Mouse (Mus musculus): ENCODE measurements around the gene Lrwd1. TPM values are rescaled to one million over a fixed set of nuclear protein-coding genes. Genes with fewer than 3 reads are reported as not detected.
A peak's percentile ranks its signal among the peaks of the same experiment; 100 is the strongest.
"Not testable (repeated sequence)": the region's sequence is repeated elsewhere in the genome, so short reads cannot be mapped to it uniquely, and the experiment has no call there.

The Lrwd1 gene
- total and polyA plus RNA-seq, 3 experiments, result 16.6 to 92.6 (median 43.3) TPM

GRCm38 (mm10) chr5:136169626-136170511 lies 34.0 kb upstream of the Lrwd1 start:
- TF ChIP-seq CTCF (IDR thresholded peaks at IDR 0.05; ENCODE audit: low read depth, low read length) (no peak), TAL1 (conservative IDR thresholded peaks at IDR 0.05; ENCODE audit: low read depth, low read length) (no peak), GATA1 (IDR thresholded peaks at IDR 0.05; ENCODE audit: borderline replicate concordance, low read length) (no peak), POLR2AphosphoS5 (IDR thresholded peaks at IDR 0.05; ENCODE audit: insufficient replicate concordance, low read depth, low read length) (no peak), GATA2 (IDR thresholded peaks at IDR 0.05; ENCODE audit: borderline replicate concordance, low read depth, low read length) (no peak)
- H3K36me3 ChIP-seq (replicated peaks), result peaks cover 50% of the 10 kb centered on the region
- DNase-seq (ENCODE audit: low spot score), result peak; percentile 76
- ATAC-seq (ENCODE audit: extremely low read depth, insufficient number of reproducible peaks, low FRiP score, poor library complexity, severe bottlenecking), result peak; percentile 11; the same call in 1 of the 2 replicates
- peaks cover 7% of the 10 kb centered on the region for H3K9me3 ChIP-seq (replicated peaks)
- H3K4me1 ChIP-seq (ENCODE audit: insufficient read depth, low read depth, low read length), result peaks cover 71% of the 10 kb centered on the region
- peak overlapping the region; percentile 82 for H3K4me3 ChIP-seq (ENCODE audit: low read depth, low read length)
- no peaks in the 10 kb centered on the region for H3K27me3 ChIP-seq (ENCODE audit: insufficient read depth, low read length)

GRCm38 (mm10) chr5:136168071-136168470 lies 32.2 kb upstream of the Lrwd1 start:
- TF ChIP-seq CTCF (IDR thresholded peaks at IDR 0.05; ENCODE audit: low read depth, low read length) (peak; percentile 54), POLR2AphosphoS5 (IDR thresholded peaks at IDR 0.05; ENCODE audit: insufficient replicate concordance, low read depth, low read length) (no peak)
- Histone ChIP-seq H3K4me1 (ENCODE audit: insufficient read depth, low read depth, low read length) (peaks cover 67% of the 10 kb centered on the region), H3K9me3 (replicated peaks) (peaks cover 7% of the 10 kb centered on the region), H3K4me3 (ENCODE audit: low read depth, low read length) (no peak overlapping the region), H3K27me3 (ENCODE audit: insufficient read depth, low read length) (no peaks in the 10 kb centered on the region), H3K36me3 (replicated peaks) (peaks cover 59% of the 10 kb centered on the region)
- DNase-seq (ENCODE audit: low spot score) (no peak), ATAC-seq (ENCODE audit: extremely low read depth, insufficient number of reproducible peaks, low FRiP score, poor library complexity, severe bottlenecking) (no peak)

GRCm38 (mm10) chr5:136167296-136167695 lies 31.4 kb upstream of the Lrwd1 start:
- Histone ChIP-seq H3K4me1 (ENCODE audit: insufficient read depth, low read depth, low read length) (peaks cover 60% of the 10 kb centered on the region), H3K36me3 (replicated peaks) (peaks cover 67% of the 10 kb centered on the region), H3K9me3 (replicated peaks) (peaks cover 7% of the 10 kb centered on the region), H3K4me3 (ENCODE audit: low read depth, low read length) (no peak overlapping the region), H3K27me3 (ENCODE audit: insufficient read depth, low read length) (no peaks in the 10 kb centered on the region)
- DNase-seq (ENCODE audit: low spot score) (no peak), ATAC-seq (ENCODE audit: extremely low read depth, insufficient number of reproducible peaks, low FRiP score, poor library complexity, severe bottlenecking) (no peak)
- TF ChIP-seq GATA1 (IDR thresholded peaks at IDR 0.05; ENCODE audit: borderline replicate concordance, low read length) (no peak), GATA2 (IDR thresholded peaks at IDR 0.05; ENCODE audit: borderline replicate concordance, low read depth, low read length) (no peak), TAL1 (conservative IDR thresholded peaks at IDR 0.05; ENCODE audit: low read depth, low read length) (no peak), CTCF (IDR thresholded peaks at IDR 0.05; ENCODE audit: low read depth, low read length) (no peak), POLR2AphosphoS5 (IDR thresholded peaks at IDR 0.05; ENCODE audit: insufficient replicate concordance, low read depth, low read length) (no peak)

GRCm38 (mm10) chr5:136165246-136165645 lies 29.4 kb upstream of the Lrwd1 start:
- Histone ChIP-seq H3K9me3 (replicated peaks) (peaks cover 7% of the 10 kb centered on the region), H3K27me3 (ENCODE audit: insufficient read depth, low read length) (no peaks in the 10 kb centered on the region), H3K36me3 (replicated peaks) (peaks cover 88% of the 10 kb centered on the region), H3K4me1 (ENCODE audit: insufficient read depth, low read depth, low read length) (peaks cover 42% of the 10 kb centered on the region), H3K4me3 (ENCODE audit: low read depth, low read length) (no peak overlapping the region)
- DNase-seq (ENCODE audit: low spot score), result no peak
- no peak for ATAC-seq (ENCODE audit: extremely low read depth, insufficient number of reproducible peaks, low FRiP score, poor library complexity, severe bottlenecking)
- TF ChIP-seq CTCF (IDR thresholded peaks at IDR 0.05; ENCODE audit: low read depth, low read length), result no peak
- TF ChIP-seq GATA1 (IDR thresholded peaks at IDR 0.05; ENCODE audit: borderline replicate concordance, low read length), result no peak
- TF ChIP-seq GATA2 (IDR thresholded peaks at IDR 0.05; ENCODE audit: borderline replicate concordance, low read depth, low read length), result no peak
- TF ChIP-seq TAL1 (conservative IDR thresholded peaks at IDR 0.05; ENCODE audit: low read depth, low read length), result no peak
- TF ChIP-seq POLR2AphosphoS5 (IDR thresholded peaks at IDR 0.05; ENCODE audit: insufficient replicate concordance, low read depth, low read length), result no peak

- Histone ChIP-seq H3K9me3 (replicated peaks) (peaks cover 7% of the 10 kb centered on the region), H3K36me3 (replicated peaks) (peaks cover 89% of the 10 kb centered on the region), H3K27me3 (ENCODE audit: insufficient read depth, low read length) (no peaks in the 10 kb centered on the region), H3K4me3 (ENCODE audit: low read depth, low read length) (no peak overlapping the region), H3K4me1 (ENCODE audit: insufficient read depth, low read depth, low read length) (peaks cover 34% of the 10 kb centered on the region)
- no peak for TF ChIP-seq POLR2AphosphoS5 (IDR thresholded peaks at IDR 0.05; ENCODE audit: insufficient replicate concordance, low read depth, low read length)
- no peak for ATAC-seq (ENCODE audit: extremely low read depth, insufficient number of reproducible peaks, low FRiP score, poor library complexity, severe bottlenecking)
- no peak for DNase-seq (ENCODE audit: low spot score)
These were observed 28.1 kb upstream of the Lrwd1 start for GRCm38 (mm10) chr5:136163807-136164474.

GRCm38 (mm10) chr5:136160084-136160483 lies 24.2 kb upstream of the Lrwd1 start:
- H3K36me3 ChIP-seq (replicated peaks), result peaks cover 56% of the 10 kb centered on the region
- not testable (repeated sequence) for H3K4me3 ChIP-seq (ENCODE audit: low read depth, low read length); H3K27me3 ChIP-seq (ENCODE audit: insufficient read depth, low read length); ATAC-seq (ENCODE audit: extremely low read depth, insufficient number of reproducible peaks, low FRiP score, poor library complexity, severe bottlenecking); H3K9me3 ChIP-seq (replicated peaks); DNase-seq (ENCODE audit: low spot score); H3K4me1 ChIP-seq (ENCODE audit: insufficient read depth, low read depth, low read length)
